Mouse (Mus musculus) heart, embryonic 16.5 days (tissue): ENCODE data around the gene Fam243. TPM values are rescaled to one million over a fixed set of nuclear protein-coding genes. Genes with fewer than 3 reads are reported as not detected.

ENCODE experiments used
- ATAC-seq: fragments of 200-750 bp; cut with Nextera tagmentation; replicated peaks from 2 replicates; pipeline ENCODE4 v1.8.0; 2017; ENCODE audit warnings: moderate number of reproducible peaks; ENCODE audit not compliant: insufficient read depth, low FRiP score; ENCODE audit errors: extremely low read depth
- H3K27ac ChIP-seq: fragments of 300-500 bp; sonication (generic); 2 replicates; pipeline ENCODE4 v1.5.1; 2014; ENCODE audit warnings: mild to moderate bottlenecking, low read length, control low read depth, moderate library complexity
- H3K27me3 ChIP-seq: fragments of 300-500 bp; sonication (generic); 2 replicates; pipeline ENCODE4 v1.6.1; 2014; ENCODE audit warnings: low read length, mixed read lengths; ENCODE audit not compliant: control insufficient read depth, insufficient read depth
- H3K36me3 ChIP-seq: fragments of 300-500 bp; sonication (generic); 2 replicates; pipeline ENCODE4 v1.6.1; 2014; ENCODE audit not compliant: control insufficient read depth, insufficient read depth
- H3K4me1 ChIP-seq: fragments of 300-500 bp; sonication (generic); 2 replicates; pipeline ENCODE4 v1.6.1; 2014; ENCODE audit warnings: low read length, mixed read lengths; ENCODE audit not compliant: control insufficient read depth, insufficient read depth
- H3K4me2 ChIP-seq: fragments of 300-500 bp; sonication (generic); 2 replicates; pipeline ENCODE4 v1.6.1; 2014; ENCODE audit warnings: low read depth, mild to moderate bottlenecking, control low read depth, low read length
- H3K4me3 ChIP-seq: fragments of 300-500 bp; sonication (generic); 2 replicates; pipeline ENCODE4 v1.5.1; 2014; ENCODE audit warnings: mild to moderate bottlenecking, control low read depth, low read length
- H3K9ac ChIP-seq: fragments of 300-500 bp; sonication (generic); 2 replicates; pipeline ENCODE4 v1.6.1; 2014; ENCODE audit warnings: low read length, control low read depth
- H3K9me3 ChIP-seq: fragments of 300-500 bp; sonication (generic); replicated peaks from 2 replicates; pipeline ENCODE4 v1.6.1; 2016; ENCODE audit warnings: low read length; ENCODE audit not compliant: control insufficient read depth
- WGBS: fragments of 180-500 bp; shearing (Covaris S2); extraction: QIAGEN DNeasy Blood & Tissue Kit; methylation state at CpG from one replicate; pipeline ENCODE4 v1.1.7; 2014; 5-methylcytosine and 5-hydroxymethylcytosine counted together
- polyA plus RNA-seq: library from polyadenylated mRNA; unstranded; fragments of >200 nt; fragmentation: Nextera tagmentation; extraction: Ambion mirVana; gene quantifications from 2 replicates; pipeline ENCODE4 v1.2.1, GENCODE M21; 2015

Gene Fam243
- polyA plus RNA-seq, 1 experiment from 2014 or later = 0.05 TPM

DNA sequence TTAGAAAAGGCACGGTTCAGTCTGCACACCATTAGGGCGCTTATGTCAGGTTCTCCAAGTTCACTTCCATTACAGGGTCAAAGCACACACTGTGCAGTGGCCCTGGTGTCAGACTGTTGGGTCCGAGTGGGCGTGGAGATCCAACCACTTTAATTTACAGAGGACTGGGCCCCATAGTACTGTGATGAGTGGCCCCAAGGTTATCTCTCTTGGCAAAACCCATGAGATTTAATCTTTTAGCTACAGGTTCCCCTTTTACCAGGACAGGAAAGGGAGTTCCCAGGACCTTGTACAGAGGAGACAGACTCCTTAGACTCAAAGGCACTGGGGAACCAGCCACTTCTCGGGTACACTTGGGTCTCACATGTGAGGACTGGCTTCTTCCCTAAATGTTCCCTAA is 34.1 kb upstream of the Fam243 start:
- H3K27me3 ChIP-seq = no peaks in the 10 kb centered on the region; the same call in 1 of the 2 replicates
- H3K27ac ChIP-seq = peak overlapping the region; percentile 91
- no peaks in the 10 kb centered on the region for H3K9me3 ChIP-seq
- no peak overlapping the region for H3K4me2 ChIP-seq
- no peaks in the 10 kb centered on the region for H3K36me3 ChIP-seq
- 59% methylated on average over 5 of the region's 5 CpGs for WGBS
- peaks cover 45% of the 10 kb centered on the region for H3K4me1 ChIP-seq
- no peak for ATAC-seq
- H3K4me3 ChIP-seq = no peak overlapping the region
- peak overlapping the region; percentile 69 for H3K9ac ChIP-seq

DNA sequence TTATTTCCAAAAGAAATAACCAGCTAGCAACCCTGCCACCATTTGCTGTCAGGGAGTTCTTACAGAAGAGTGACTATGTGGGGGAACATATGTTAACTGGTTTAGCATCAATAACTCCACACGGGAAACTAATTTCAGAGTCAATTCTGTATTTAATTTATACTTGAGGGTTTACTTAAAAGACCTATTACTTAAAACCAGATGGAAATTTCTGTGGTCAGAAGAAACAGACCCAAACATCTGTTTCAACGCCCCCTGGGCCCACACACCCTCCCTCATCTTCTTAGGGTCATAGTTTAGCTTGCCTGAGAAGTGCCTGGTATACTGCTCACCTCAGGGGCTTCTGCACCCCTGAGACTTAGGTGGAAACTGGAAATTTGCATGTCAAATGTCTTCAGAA is 32.7 kb upstream of the Fam243 start:
- H3K9ac ChIP-seq = no peak overlapping the region
- no peak for ATAC-seq
- no peak overlapping the region for H3K4me2 ChIP-seq
- no peaks in the 10 kb centered on the region; the same call in 1 of the 2 replicates for H3K27me3 ChIP-seq
- H3K36me3 ChIP-seq = no peaks in the 10 kb centered on the region
- H3K4me1 ChIP-seq = peaks cover 42% of the 10 kb centered on the region
- no peak overlapping the region for H3K4me3 ChIP-seq
- H3K9me3 ChIP-seq = no peaks in the 10 kb centered on the region
- 70% methylated on average over 2 of the region's 2 CpGs for WGBS
- H3K27ac ChIP-seq = no peak overlapping the region

DNA sequence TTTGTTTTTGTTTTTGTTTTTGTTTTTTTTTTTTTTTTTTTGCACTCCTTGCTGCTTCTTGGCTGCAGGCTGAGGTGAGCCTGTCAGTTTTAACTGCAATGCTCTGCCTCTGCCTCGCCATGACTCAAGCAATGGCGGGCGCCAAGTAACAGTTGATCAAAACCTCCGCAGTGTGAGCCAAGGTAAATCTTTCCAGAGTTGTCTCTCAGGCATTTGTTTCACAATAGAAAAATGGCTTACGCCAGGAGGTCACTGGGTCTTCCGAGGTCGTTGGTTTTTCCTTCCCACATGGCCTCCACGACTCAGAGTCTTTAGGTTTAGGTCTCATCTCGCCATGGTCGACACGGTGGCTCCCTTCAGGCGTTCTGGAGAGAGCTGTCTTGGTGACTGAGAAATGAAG is 32.1 kb upstream of the Fam243 start:
- peaks cover 40% of the 10 kb centered on the region for H3K4me1 ChIP-seq

DNA sequence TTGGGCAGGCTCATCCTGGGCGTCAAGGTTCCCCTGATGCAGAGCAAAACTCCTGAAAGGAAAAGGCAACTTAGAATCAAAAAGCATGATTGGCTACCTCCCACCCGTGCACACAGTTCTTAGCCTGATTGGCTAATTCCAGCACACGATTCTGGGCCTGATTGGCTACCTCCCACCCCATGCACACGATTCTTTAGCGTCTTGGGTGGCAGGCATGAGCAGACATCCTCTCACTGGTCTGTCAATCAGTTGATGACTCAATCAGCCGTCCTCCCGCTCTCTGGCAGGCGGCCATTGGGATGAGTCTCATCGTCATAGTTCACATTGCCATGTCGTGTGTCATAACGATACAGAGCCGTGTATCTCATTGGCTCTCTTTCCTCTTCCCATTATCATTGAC is 27.7 kb upstream of the Fam243 start:
- 69% methylated on average over 12 of the region's 12 CpGs for WGBS
- no peak overlapping the region for H3K27ac ChIP-seq
- no peaks in the 10 kb centered on the region for H3K9me3 ChIP-seq
- H3K27me3 ChIP-seq = no peaks in the 10 kb centered on the region
- H3K4me2 ChIP-seq = no peak overlapping the region
- H3K4me3 ChIP-seq = no peak overlapping the region
- no peak overlapping the region for H3K9ac ChIP-seq
- ATAC-seq = no peak
- peaks cover 22% of the 10 kb centered on the region for H3K4me1 ChIP-seq
- H3K36me3 ChIP-seq = no peaks in the 10 kb centered on the region

More for the DNA sequence above, 32.1 kb upstream of the Fam243 start:
- ATAC-seq = no peak
- Histone ChIP-seq H3K4me2 (no peak overlapping the region), H3K27me3 (no peaks in the 10 kb centered on the region; the same call in 1 of the 2 replicates), H3K9ac (no peak overlapping the region), H3K27ac (no peak overlapping the region), H3K9me3 (no peaks in the 10 kb centered on the region), H3K4me3 (no peak overlapping the region), H3K36me3 (no peaks in the 10 kb centered on the region)
- 90% methylated on average over 12 of the region's 12 CpGs for WGBS

DNA sequence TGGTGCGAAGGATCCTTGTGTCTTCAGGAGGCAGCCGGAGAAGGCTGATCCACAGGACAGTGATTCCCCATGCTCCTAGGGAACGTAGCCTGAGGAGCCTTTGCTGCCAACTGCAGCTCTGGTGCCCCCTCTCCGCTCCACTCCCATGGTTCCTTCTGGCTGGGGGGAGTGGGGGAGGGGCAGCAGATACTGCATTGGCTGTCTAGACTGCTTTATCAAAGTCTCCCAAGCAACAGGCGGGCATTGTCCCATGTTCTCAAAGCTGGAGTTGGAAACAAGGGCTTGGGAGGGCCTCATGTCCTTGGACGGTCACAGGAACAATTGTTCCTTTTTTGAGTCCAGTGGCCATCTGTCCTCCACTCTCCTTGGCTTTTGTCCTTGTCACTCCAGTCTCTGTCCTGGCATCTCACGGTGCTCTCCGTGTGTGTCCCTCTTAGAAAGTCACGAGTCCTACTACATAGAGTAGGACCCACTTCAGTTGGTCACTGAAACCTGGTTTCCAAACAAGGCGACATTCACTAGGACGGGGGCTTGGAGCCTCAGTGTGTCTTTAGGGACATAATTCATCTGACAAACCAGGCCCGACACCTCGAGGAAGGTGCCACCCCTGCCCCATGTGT is 25.2 kb upstream of the Fam243 start:
- H3K9ac ChIP-seq = peak overlapping the region; percentile 74
- WGBS = 35% methylated on average over 13 of the region's 13 CpGs

DNA sequence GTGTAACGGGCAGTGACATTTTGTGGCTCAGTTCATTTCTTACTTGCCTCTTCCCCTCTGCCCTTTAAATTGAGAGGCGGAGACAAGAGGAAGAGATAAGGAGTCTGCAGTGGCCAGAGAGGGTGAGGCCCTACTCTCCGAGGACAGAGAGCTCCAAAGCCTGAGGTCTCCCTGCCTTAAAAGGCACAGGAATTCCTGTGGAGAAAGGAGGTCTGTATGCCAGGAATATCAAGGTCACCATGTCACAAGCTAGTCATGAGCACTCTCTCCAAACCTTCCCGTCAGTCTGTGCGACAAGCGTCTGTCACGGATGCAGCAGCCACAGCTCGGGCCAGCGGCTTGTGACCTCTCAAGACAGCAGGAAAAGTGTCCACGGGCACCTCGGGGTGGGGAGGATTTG is 23.9 kb upstream of the Fam243 start:
- Histone ChIP-seq H3K9me3 (no peaks in the 10 kb centered on the region), H3K4me2 (no peak overlapping the region), H3K36me3 (no peaks in the 10 kb centered on the region), H3K27ac (peak overlapping the region; percentile 99), H3K27me3 (no peaks in the 10 kb centered on the region), H3K9ac (peak overlapping the region; percentile 43; the same call in 1 of the 2 replicates), H3K4me3 (no peak overlapping the region), H3K4me1 (peaks cover 35% of the 10 kb centered on the region)
- ATAC-seq = peak; percentile 77
- 15% methylated on average over 11 of the region's 11 CpGs for WGBS

More for the DNA sequence above, 25.2 kb upstream of the Fam243 start:
- no peaks in the 10 kb centered on the region for H3K27me3 ChIP-seq
- H3K4me3 ChIP-seq = no peak overlapping the region
- peak overlapping the region; percentile 45 for H3K4me2 ChIP-seq
- peaks cover 25% of the 10 kb centered on the region for H3K4me1 ChIP-seq
- peak overlapping the region; percentile 99 for H3K27ac ChIP-seq
- ATAC-seq = peak; percentile 84
- no peaks in the 10 kb centered on the region for H3K9me3 ChIP-seq
- no peaks in the 10 kb centered on the region for H3K36me3 ChIP-seq

DNA sequence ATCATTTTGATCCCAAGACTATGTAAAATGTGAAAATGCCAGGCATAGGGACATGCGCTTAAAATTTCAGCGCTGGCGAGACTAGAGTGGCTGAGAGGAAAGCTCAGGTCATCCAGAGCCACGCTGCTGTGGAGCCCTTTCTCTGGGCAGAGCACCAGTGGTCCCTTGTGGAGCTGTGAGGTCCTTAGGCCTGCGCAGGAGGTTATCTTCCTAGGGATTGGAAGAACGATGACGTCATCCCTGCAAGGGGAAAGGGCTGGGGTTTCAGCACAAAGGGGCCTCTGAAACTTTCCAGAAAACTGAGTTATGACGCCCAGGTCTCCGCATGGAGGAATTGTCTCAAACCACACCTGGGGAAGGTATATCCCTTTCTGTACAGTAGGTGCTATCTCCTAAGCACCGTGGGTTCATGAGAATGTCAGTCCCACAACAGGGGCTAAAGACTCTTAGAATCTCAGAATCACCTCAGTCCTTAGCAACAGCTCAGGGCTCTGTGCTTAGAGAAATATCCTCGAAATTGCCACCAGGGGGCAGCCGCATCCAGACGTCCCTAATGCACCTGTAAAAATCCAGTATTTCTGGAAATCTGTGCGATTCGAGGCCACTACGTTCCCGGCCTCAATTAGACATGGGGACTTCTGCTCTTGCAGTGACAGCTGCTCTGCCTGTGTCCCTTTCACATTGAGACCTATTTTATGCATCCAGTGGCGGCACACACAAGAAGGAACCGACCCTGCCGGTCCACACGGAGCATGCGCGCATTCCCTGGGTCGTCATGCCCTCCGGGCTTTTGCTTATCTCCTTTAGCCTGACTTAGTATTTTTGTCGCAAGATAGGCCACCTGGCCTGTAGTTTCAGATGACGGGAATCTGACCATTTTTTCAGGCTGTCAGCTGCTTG is 19.6 kb upstream of the Fam243 start:
- Histone ChIP-seq H3K4me1 (peaks cover 28% of the 10 kb centered on the region), H3K9me3 (no peaks in the 10 kb centered on the region), H3K27me3 (no peaks in the 10 kb centered on the region), H3K27ac (peak overlapping the region; percentile 95), H3K9ac (peak overlapping the region; percentile 67), H3K4me2 (peak overlapping the region; percentile 69), H3K36me3 (no peaks in the 10 kb centered on the region), H3K4me3 (peak overlapping the region; percentile 49)
- peak; percentile 56 for ATAC-seq
- WGBS = 13% methylated on average over 27 of the region's 27 CpGs

DNA sequence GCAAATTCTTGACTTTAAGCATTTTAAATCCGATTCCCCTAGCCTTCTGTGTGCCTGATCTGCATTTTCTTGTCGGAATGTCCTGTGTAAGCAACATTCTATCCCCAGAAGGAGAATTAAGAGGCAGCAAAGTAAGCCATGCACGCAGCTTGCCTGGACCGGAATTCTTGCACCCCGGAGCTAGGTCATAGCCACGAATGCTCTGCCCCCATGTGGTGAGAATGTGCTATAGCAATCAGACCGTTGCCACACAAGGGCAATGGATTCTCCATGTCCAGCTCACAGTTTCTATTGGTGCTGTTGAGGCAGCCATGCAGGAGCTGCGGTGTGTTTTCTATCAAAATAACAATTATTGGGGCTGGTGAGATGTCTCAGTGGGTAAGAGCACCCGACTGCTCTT is 15.0 kb upstream of the Fam243 start:
- Histone ChIP-seq H3K9ac (no peak overlapping the region), H3K9me3 (no peaks in the 10 kb centered on the region), H3K4me3 (no peak overlapping the region), H3K27me3 (no peaks in the 10 kb centered on the region), H3K4me2 (no peak overlapping the region), H3K36me3 (no peaks in the 10 kb centered on the region), H3K4me1 (peaks cover 17% of the 10 kb centered on the region), H3K27ac (no peak overlapping the region)
- ATAC-seq = no peak
- 7% methylated on average over 9 of the region's 9 CpGs for WGBS

DNA sequence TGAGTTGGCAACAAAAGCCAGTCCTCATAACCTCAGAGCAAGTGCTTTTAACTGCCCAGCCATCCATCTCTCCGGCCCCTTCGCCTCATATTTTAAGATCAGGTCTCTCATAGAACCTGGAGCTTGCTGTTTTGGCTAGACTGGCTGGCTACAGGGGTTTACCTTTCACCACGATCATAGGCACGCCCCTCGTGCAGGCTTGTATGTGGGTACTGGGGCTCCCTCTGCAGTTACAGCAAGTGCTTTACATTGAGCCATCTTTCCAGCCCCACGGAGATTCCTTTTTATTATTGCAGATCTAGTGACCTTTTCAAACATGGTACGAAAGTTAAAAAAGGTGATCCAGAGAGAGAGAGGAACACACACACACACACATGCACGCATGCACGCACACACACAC is 13.4 kb upstream of the Fam243 start:
- Histone ChIP-seq H3K4me2 (no peak overlapping the region), H3K36me3 (no peaks in the 10 kb centered on the region), H3K27me3 (no peaks in the 10 kb centered on the region), H3K9ac (no peak overlapping the region), H3K4me1 (peaks cover 6% of the 10 kb centered on the region), H3K9me3 (no peaks in the 10 kb centered on the region), H3K4me3 (no peak overlapping the region), H3K27ac (no peak overlapping the region)
- WGBS = 58% methylated on average over 9 of the region's 9 CpGs
- no peak for ATAC-seq
